Mouse (Mus musculus) megakaryocyte-erythroid progenitor cell, adult 5-6 weeks (primary cell): ENCODE results near the gene Snph. TPM values are rescaled to one million over a fixed set of nuclear protein-coding genes. Genes with fewer than 3 reads are reported as not detected.

Experiments used
- ATAC-seq: replicated peaks from 2 replicates; pipeline ENCODE4 v1.8.0; 2016; ENCODE audit warnings: mild to moderate bottlenecking, inconsistent platforms; ENCODE audit not compliant: severe bottlenecking, poor library complexity, low FRiP score, low TSS enrichment
- total RNA-seq, 2 experiments: library from RNA; stranded (forward) in 1 of 2; stranded (reverse) in 1 of 2; fragments of 200-1000, 215-1000 nt in 1 of 2; fragments of >200 nt in 1 of 2; fragmentation: Nextera tagmentation in 1 of 2; gene quantifications; 2 replicates each; pipeline ENCODE4 v1.2.3; 2014 to 2017

Gene Snph
- total RNA-seq, 2 experiments from 2014 or later, result not detected

- ATAC-seq, result no peak
Measured at GRCm38 (mm10) chr2:151549615-151550121, 82.7 kb downstream of the Snph start.

- no peak for ATAC-seq
Measured at GRCm38 (mm10) chr2:151546571-151546970, 85.8 kb downstream of the Snph start.

DNA sequence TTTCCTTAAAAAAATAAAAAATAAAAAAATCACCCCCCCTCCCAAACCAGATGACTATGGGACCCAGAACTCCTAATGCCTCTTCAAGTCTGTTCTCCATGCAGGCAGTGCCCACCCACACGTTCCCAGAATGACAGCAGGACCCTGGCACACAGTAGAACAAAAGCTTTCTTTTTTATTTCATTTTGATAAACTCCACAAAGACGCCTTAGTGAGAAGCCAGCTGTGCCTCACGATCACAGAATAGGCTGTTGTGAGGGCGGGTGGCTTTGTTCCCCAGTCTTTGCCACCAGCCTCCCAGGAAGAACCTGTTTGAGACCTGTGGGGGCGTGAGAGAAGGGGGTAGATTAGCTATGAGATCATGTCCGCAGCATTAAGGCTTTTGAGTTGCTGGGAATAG lies 87.7 kb downstream of the Snph start:
- ATAC-seq, result no peak

DNA sequence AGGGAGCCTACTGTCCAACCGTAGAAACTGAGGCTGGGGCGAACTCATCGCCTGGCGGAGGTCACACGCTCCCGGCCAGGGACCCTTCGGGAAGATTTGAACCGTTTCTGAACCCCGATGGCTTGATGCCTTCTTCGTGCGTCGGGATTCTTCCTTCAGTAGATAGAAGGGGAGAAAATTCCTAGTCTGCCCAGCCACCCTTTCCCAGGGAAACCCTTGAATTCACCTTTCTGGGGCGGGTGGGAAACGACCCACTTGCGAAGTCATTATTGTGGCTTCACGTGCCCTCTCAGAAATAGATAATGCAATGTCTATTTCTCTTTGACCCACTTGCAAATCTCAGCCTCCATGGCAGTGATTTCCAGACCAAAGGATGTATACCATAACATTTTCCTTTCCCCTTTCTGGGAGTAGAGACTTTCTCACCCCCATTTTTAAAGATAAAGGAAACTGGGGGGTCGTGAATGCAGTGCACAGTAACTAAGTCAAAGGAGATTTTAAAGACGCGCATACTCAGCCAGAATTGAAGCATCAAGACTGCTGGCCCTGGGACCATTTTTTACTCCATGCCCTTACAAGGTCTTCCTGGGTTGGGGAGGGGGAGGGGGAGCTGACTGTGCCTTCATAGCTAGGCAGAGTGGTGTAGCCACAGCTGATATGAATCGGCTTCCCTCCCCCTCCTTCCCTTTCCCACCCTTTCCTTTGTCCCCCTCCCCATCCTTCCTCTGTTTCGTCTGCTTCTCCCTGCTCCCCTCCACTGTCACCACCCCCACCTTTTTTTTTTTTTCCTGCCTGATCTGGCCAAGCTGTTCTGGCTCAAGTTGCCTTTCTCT lies 89.1 kb downstream of the Snph start:
- ATAC-seq, result no peak

GRCm38 (mm10) chr2:151542323-151543062 lies 89.9 kb downstream of the Snph start, which contains the start of gene Fkbp1a:
TSS of gene Fkbp1a (plus strand) at chr2:151542483.
- ATAC-seq, result peak; percentile 88

Other genes starting within 250 kb of the Snph start
- not detected in 2 replicates for gene 4921509C19Rik, start 156.4 kb downstream of the Snph start, total RNA-seq (2014; fragmentation: Nextera tagmentation)
- not detected in 2 replicates for gene 4921509C19Rik, start 156.4 kb downstream of the Snph start, total RNA-seq (2017)
- 92.8 and 115 TPM in 2 replicates for gene Nsfl1c, start 138.4 kb downstream of the Snph start, total RNA-seq (2014; fragmentation: Nextera tagmentation)
- gene Nsfl1c, start 138.4 kb downstream of the Snph start, total RNA-seq (2017), result 149 and 154 TPM in 2 replicates
- 5.5 and 17.9 TPM in 2 replicates for gene Fkbp1a, start 90.1 kb downstream of the Snph start, total RNA-seq (2014; fragmentation: Nextera tagmentation)
- 5.7 and 6.8 TPM in 2 replicates for gene Fkbp1a, start 90.1 kb downstream of the Snph start, total RNA-seq (2017)
- gene Sdcbp2, start 60.0 kb downstream of the Snph start, total RNA-seq (2014; fragmentation: Nextera tagmentation), result not detected in 2 replicates
- gene Sdcbp2, start 60.0 kb downstream of the Snph start, total RNA-seq (2017), result not detected in 2 replicates
- not detected in 2 replicates for gene Rad21l, start 35.9 kb upstream of the Snph start, total RNA-seq (2014; fragmentation: Nextera tagmentation)
- gene Rad21l, start 35.9 kb upstream of the Snph start, total RNA-seq (2017), result not detected in 2 replicates
- gene Tmem74b, start 69.4 kb upstream of the Snph start, total RNA-seq (2014; fragmentation: Nextera tagmentation), result not detected in 2 replicates
- not detected in 2 replicates for gene Tmem74b, start 69.4 kb upstream of the Snph start, total RNA-seq (2017)
- 72.4 and 109 TPM in 2 replicates for gene Psmf1, start 111.6 kb upstream of the Snph start, total RNA-seq (2014; fragmentation: Nextera tagmentation)
- gene Psmf1, start 111.6 kb upstream of the Snph start, total RNA-seq (2017), result 11.8 and 30.9 TPM in 2 replicates
- gene Rspo4, start 210.3 kb upstream of the Snph start, total RNA-seq (2014; fragmentation: Nextera tagmentation), result not detected in 2 replicates
- gene Rspo4, start 210.3 kb upstream of the Snph start, total RNA-seq (2017), result not detected in 2 replicates